Mouse (Mus musculus): ENCODE data around the gene Gpa33. TPM values are rescaled to one million over a fixed set of nuclear protein-coding genes. Genes with fewer than 3 reads are reported as not detected.
A peak's percentile ranks its signal among the peaks of the same experiment; 100 is the strongest.

Gene Gpa33
- total and polyA plus RNA-seq, 3 experiments = 0.04 TPM; not detected in 2

- Histone ChIP-seq H3K9me3 (replicated peaks; ENCODE audit: low read length) (no peaks in the 10 kb centered on the region), H3K4me1 (ENCODE audit: control insufficient read depth in 1 of 2, insufficient read depth in 2 of 2) (peaks cover 4 to 10% of the 10 kb centered on the region in 2 experiments; a peak in 3 of 4 replicates), H3K4me3 (replicated peaks in 1 of 3; ENCODE audit: low read depth in 2 of 3, low read length in 2 of 3, poor library complexity in 1 of 3) (no peak overlapping the region), H3K4me2 (ENCODE audit: insufficient read depth, low read depth, poor library complexity, severe bottlenecking) (no peak overlapping the region), H3K79me2 (replicated peaks; ENCODE audit: control insufficient read depth, extremely low read depth, insufficient read depth, poor library complexity, severe bottlenecking) (no peaks in the 10 kb centered on the region), H3K27ac (ENCODE audit: insufficient read depth, low read depth) (no peak overlapping the region), H3K27me3 (replicated peaks) (no peaks in the 10 kb centered on the region), H3K9ac (ENCODE audit: insufficient read depth, low read depth) (no peak overlapping the region), H3K36me3 (replicated peaks in 1 of 2; ENCODE audit: control insufficient read depth in 1 of 2, insufficient read depth in 1 of 2, low read length in 1 of 2) (no peaks in the 10 kb centered on the region)
- no peak for TF ChIP-seq SMC3 (IDR thresholded peaks at IDR 0.05; ENCODE audit: low read depth, low read length)
- dilution Hi-C loops (cut with MboI; ENCODE audit: extremely low pct_ligation_motif_present, extremely low pct_unique_long_range_greater_than_20kb, low sequenced_read_pairs) = no loop called here
- no peak for DNase-seq (ENCODE audit: extremely low read depth)
- in situ Hi-C loops (cut with MboI; ENCODE audit: low pct_ligation_motif_present, low pct_unique_long_range_greater_than_20kb, low sequenced_read_pairs) = no loop called here
Observed at GRCm38 (mm10) chr1:166142369-166142768, 12.3 kb downstream of the Gpa33 start.

- TF ChIP-seq JUN (IDR thresholded peaks at IDR 0.05; ENCODE audit: insufficient read depth, low read depth, low read length) = no peak
- TF ChIP-seq IRF4 (IDR thresholded peaks at IDR 0.05; ENCODE audit: low read depth, low read length) = peak; percentile 58
- TF ChIP-seq EP300 (IDR thresholded peaks at IDR 0.05; ENCODE audit: low read length) = peak; percentile 71; the same call in 1 of the 2 replicates
- TF ChIP-seq USF1 (IDR thresholded peaks at IDR 0.05; ENCODE audit: low read depth, low read length) = no peak
- TF ChIP-seq NELFE (IDR thresholded peaks at IDR 0.05; ENCODE audit: low read depth, low read length) = no peak
- no peak for TF ChIP-seq MAZ (IDR thresholded peaks at IDR 0.05; ENCODE audit: low read depth, low read length)
- TF ChIP-seq USF2 (conservative IDR thresholded peaks at IDR 0.05; ENCODE audit: low read depth, low read length) = no peak
- no peak for TF ChIP-seq HCFC1 (IDR thresholded peaks at IDR 0.05; ENCODE audit: low read depth, low read length)
- Histone ChIP-seq H3K36me3 (replicated peaks in 1 of 2; ENCODE audit: control insufficient read depth in 1 of 2, insufficient read depth in 1 of 2, low read length in 1 of 2) (no peaks in the 10 kb centered on the region), H3K9ac (ENCODE audit: insufficient read depth, low read depth) (no peak overlapping the region), H3K4me1 (ENCODE audit: control insufficient read depth in 1 of 2, insufficient read depth in 2 of 2) (peaks cover 3 to 22% of the 10 kb centered on the region in 2 experiments; a peak in 3 of 4 replicates), H3K27me3 (replicated peaks) (no peaks in the 10 kb centered on the region), H3K9me3 (replicated peaks; ENCODE audit: low read length) (no peaks in the 10 kb centered on the region), H3K4me2 (ENCODE audit: insufficient read depth, low read depth, poor library complexity, severe bottlenecking) (no peak overlapping the region), H3K27ac (ENCODE audit: insufficient read depth, low read depth) (no peak overlapping the region), H3K4me3 (replicated peaks in 1 of 3; ENCODE audit: low read depth in 2 of 3, low read length in 2 of 3, poor library complexity in 1 of 3) (no peak overlapping the region), H3K79me2 (replicated peaks; ENCODE audit: control insufficient read depth, extremely low read depth, insufficient read depth, poor library complexity, severe bottlenecking) (no peaks in the 10 kb centered on the region)
- dilution Hi-C loops (cut with MboI; ENCODE audit: extremely low pct_ligation_motif_present, extremely low pct_unique_long_range_greater_than_20kb, low sequenced_read_pairs) (no loop called here), in situ Hi-C loops (cut with MboI; ENCODE audit: low pct_ligation_motif_present, low pct_unique_long_range_greater_than_20kb, low sequenced_read_pairs) (no loop called here)
- DNase-seq (ENCODE audit: extremely low read depth) = peak; percentile 56
Observed at GRCm38 (mm10) chr1:166146626-166147025, 16.6 kb downstream of the Gpa33 start.

GRCm38 (mm10) chr1:166147657-166148056 lies 17.6 kb downstream of the Gpa33 start:
- in situ Hi-C loops (cut with MboI; ENCODE audit: low pct_ligation_motif_present, low pct_unique_long_range_greater_than_20kb, low sequenced_read_pairs) = no loop called here
- no peaks in the 10 kb centered on the region for H3K79me2 ChIP-seq (replicated peaks; ENCODE audit: control insufficient read depth, extremely low read depth, insufficient read depth, poor library complexity, severe bottlenecking)
- no peaks in the 10 kb centered on the region for H3K36me3 ChIP-seq (replicated peaks in 1 of 2; ENCODE audit: control insufficient read depth in 1 of 2, insufficient read depth in 1 of 2, low read length in 1 of 2)
- H3K4me2 ChIP-seq (ENCODE audit: insufficient read depth, low read depth, poor library complexity, severe bottlenecking) = no peak overlapping the region
- no peak overlapping the region for H3K27ac ChIP-seq (ENCODE audit: insufficient read depth, low read depth)
- H3K9ac ChIP-seq (ENCODE audit: insufficient read depth, low read depth) = no peak overlapping the region
- TF ChIP-seq ELF1 (IDR thresholded peaks at IDR 0.05; ENCODE audit: low read depth, low read length) (no peak), CHD2 (IDR thresholded peaks at IDR 0.05; ENCODE audit: low read length) (no peak), CHD1 (IDR thresholded peaks at IDR 0.05; ENCODE audit: low read depth, low read length) (no peak), ZMIZ1 (IDR thresholded peaks at IDR 0.05; ENCODE audit: low read depth, low read length) (no peak), POLR2A (IDR thresholded peaks at IDR 0.05; ENCODE audit: low read depth, low read length) (no peak), MYC (IDR thresholded peaks at IDR 0.05; ENCODE audit: low read depth, low read length) (no peak), IRF4 (IDR thresholded peaks at IDR 0.05; ENCODE audit: low read depth, low read length) (no peak), RAD21 (IDR thresholded peaks at IDR 0.05; ENCODE audit: low read depth, low read length) (no peak), USF1 (IDR thresholded peaks at IDR 0.05; ENCODE audit: low read depth, low read length) (no peak)
- H3K4me3 ChIP-seq (replicated peaks in 1 of 3; ENCODE audit: low read depth in 2 of 3, low read length in 2 of 3, poor library complexity in 1 of 3) = no peak overlapping the region
- dilution Hi-C loops (cut with MboI; ENCODE audit: extremely low pct_ligation_motif_present, extremely low pct_unique_long_range_greater_than_20kb, low sequenced_read_pairs) = no loop called here
- no peaks in the 10 kb centered on the region for H3K9me3 ChIP-seq (replicated peaks; ENCODE audit: low read length)
- H3K4me1 ChIP-seq (ENCODE audit: control insufficient read depth in 1 of 2, insufficient read depth in 2 of 2) = peaks cover 3 to 22% of the 10 kb centered on the region in 2 experiments; a peak in 3 of 4 replicates
- no peaks in the 10 kb centered on the region for H3K27me3 ChIP-seq (replicated peaks)
- DNase-seq (ENCODE audit: extremely low read depth) = no peak

All from CH12.LX (cell line).